Mouse (Mus musculus) ES-E14 (cell line): ENCODE measurements around the gene Pwwp2b. TPM values are rescaled to one million over a fixed set of nuclear protein-coding genes. Genes with fewer than 3 reads are reported as not detected.

ENCODE experiments used
- DNase-seq: peaks from one replicate; pipeline ENCODE4 v3.0.0-alpha.2; 2013; ENCODE audit warnings: low read depth, low spot score
- H3K27ac ChIP-seq: 2 replicates; pipeline ENCODE4 v1.5.1; 2012; ENCODE audit warnings: low read depth, mild to moderate bottlenecking, low read length, moderate library complexity, mixed read lengths; ENCODE audit not compliant: poor library complexity, insufficient read depth, severe bottlenecking
- H3K36me3 ChIP-seq: 2 replicates; pipeline ENCODE4 v1.6.1; 2012; ENCODE audit warnings: mild to moderate bottlenecking, low read length, moderate library complexity, mixed read lengths; ENCODE audit not compliant: control insufficient read depth, poor library complexity, insufficient read depth, severe bottlenecking
- H3K4me1 ChIP-seq, 2 experiments: fragments of 150-350 bp in 1 of 2; sonication (generic) in 1 of 2; 2 replicates each; pipeline ENCODE4 v1.6.1; 2012; ENCODE audit warnings: low read length in 2 of 2, mild to moderate bottlenecking in 1 of 2, mixed read lengths in 1 of 2; ENCODE audit not compliant: control insufficient read depth in 2 of 2, insufficient read depth in 2 of 2, poor library complexity in 1 of 2
- H3K4me3 ChIP-seq, 2 experiments: fragments of 150-350 bp in 1 of 2; sonication (generic) in 1 of 2; 2 replicates each; pipeline ENCODE4 v1.5.1; 2012; ENCODE audit warnings: low read length in 2 of 2, low read depth in 1 of 2, mild to moderate bottlenecking in 1 of 2, mixed read lengths in 1 of 2; ENCODE audit not compliant: insufficient read depth in 1 of 2, poor library complexity in 1 of 2, severe bottlenecking in 1 of 2
- H3K9ac ChIP-seq: 2 replicates; pipeline ENCODE4 v1.6.1; 2012; ENCODE audit warnings: low read depth, mild to moderate bottlenecking, low read length, mixed read lengths; ENCODE audit not compliant: poor library complexity, insufficient read depth, severe bottlenecking
- H3K9me3 ChIP-seq: fragments of 150-350 bp; sonication (generic); 2 replicates; pipeline ENCODE4 v1.6.1; 2012; ENCODE audit warnings: low read depth, mild to moderate bottlenecking, low read length; ENCODE audit not compliant: control insufficient read depth, insufficient read depth
- CHD2 ChIP-seq: IDR thresholded peaks from 2 replicates; pipeline ENCODE4 v1.6.1; 2014; ENCODE audit warnings: mild to moderate bottlenecking, low read depth, low read length, inconsistent platforms
- HCFC1 ChIP-seq: IDR thresholded peaks from 2 replicates; pipeline ENCODE4 v1.6.1; 2012; ENCODE audit warnings: low read length, inconsistent platforms, borderline replicate concordance; ENCODE audit not compliant: insufficient read depth
- MAFK ChIP-seq: IDR thresholded peaks from 2 replicates; pipeline ENCODE4 v1.6.1; 2014; ENCODE audit warnings: mild to moderate bottlenecking, low read depth, low read length, inconsistent platforms; ENCODE audit not compliant: insufficient read depth
- ZC3H11A ChIP-seq: IDR thresholded peaks from 2 replicates; pipeline ENCODE4 v1.6.1; 2012; ENCODE audit warnings: low read depth, mild to moderate bottlenecking, inconsistent platforms, low read length, borderline replicate concordance
- ZNF384 ChIP-seq: IDR thresholded peaks from 2 replicates; pipeline ENCODE4 v1.6.1; 2012; ENCODE audit warnings: low read depth, low read length, inconsistent platforms
- in situ Hi-C, 2 experiments: fragments of 600-800 bp; cut with MboI; formaldehyde crosslinking; loops; one replicate each; pipeline ENCODE4 v1.15.1; 2025; ENCODE audit warnings: low sequenced_read_pairs in 2 of 2, inconsistent platforms in 1 of 2; ENCODE audit not compliant: unreplicated experiment in 2 of 2
- total RNA-seq: library from RNA; depleted of rRNA; stranded (reverse); fragments of 300-350 nt; gene quantifications from 2 replicates; pipeline ENCODE4 v1.2.3, GENCODE M21; 2012

Gene Pwwp2b
- total RNA-seq, 1 experiment: 7.1 TPM

- in situ Hi-C loops: no loop called here
- peaks cover 2 to 8% of the 10 kb centered on the region in 2 experiments; a peak in 1 of 4 replicates for H3K4me1 ChIP-seq
- H3K9me3 ChIP-seq: no peaks in the 10 kb centered on the region
- no peak for TF ChIP-seq ZC3H11A
- no peak for TF ChIP-seq ZNF384
- no peak for TF ChIP-seq MAFK
- no peak for TF ChIP-seq HCFC1
- no peak for TF ChIP-seq CHD2
- no peak overlapping the region for H3K9ac ChIP-seq
- no peak overlapping the region for H3K27ac ChIP-seq
- no peak overlapping the region for H3K4me3 ChIP-seq
- no peak for DNase-seq
- no peaks in the 10 kb centered on the region for H3K36me3 ChIP-seq
These were observed 21.9 kb upstream of the Pwwp2b start for GRCm38 (mm10) chr7:139226416-139226815.

GRCm38 (mm10) chr7:139228447-139229171, 19.7 kb upstream of the Pwwp2b start:
- H3K4me1 ChIP-seq: peaks cover 2 to 7% of the 10 kb centered on the region in 2 experiments; a peak in 1 of 4 replicates
- H3K9ac ChIP-seq: no peak overlapping the region
- no peak for DNase-seq
- no peak overlapping the region for H3K4me3 ChIP-seq
- TF ChIP-seq MAFK (no peak), HCFC1 (no peak), ZC3H11A (no peak), ZNF384 (no peak), CHD2 (no peak)
- no peaks in the 10 kb centered on the region for H3K9me3 ChIP-seq
- H3K27ac ChIP-seq: no peak overlapping the region
- H3K36me3 ChIP-seq: no peaks in the 10 kb centered on the region
- in situ Hi-C loops: no loop called here

- DNase-seq: no peak
- H3K9ac ChIP-seq: no peak overlapping the region
- in situ Hi-C loops: no loop called here
- no peaks in the 10 kb centered on the region for H3K36me3 ChIP-seq
- no peak overlapping the region for H3K4me3 ChIP-seq
- H3K27ac ChIP-seq: no peak overlapping the region
- H3K4me1 ChIP-seq: peaks cover 2 to 7% of the 10 kb centered on the region in 2 experiments; a peak in 1 of 4 replicates
- TF ChIP-seq HCFC1 (no peak), ZNF384 (no peak), CHD2 (no peak), MAFK (no peak), ZC3H11A (no peak)
- H3K9me3 ChIP-seq: no peaks in the 10 kb centered on the region
These were observed 18.4 kb upstream of the Pwwp2b start for GRCm38 (mm10) chr7:139229837-139230236.

DNA sequence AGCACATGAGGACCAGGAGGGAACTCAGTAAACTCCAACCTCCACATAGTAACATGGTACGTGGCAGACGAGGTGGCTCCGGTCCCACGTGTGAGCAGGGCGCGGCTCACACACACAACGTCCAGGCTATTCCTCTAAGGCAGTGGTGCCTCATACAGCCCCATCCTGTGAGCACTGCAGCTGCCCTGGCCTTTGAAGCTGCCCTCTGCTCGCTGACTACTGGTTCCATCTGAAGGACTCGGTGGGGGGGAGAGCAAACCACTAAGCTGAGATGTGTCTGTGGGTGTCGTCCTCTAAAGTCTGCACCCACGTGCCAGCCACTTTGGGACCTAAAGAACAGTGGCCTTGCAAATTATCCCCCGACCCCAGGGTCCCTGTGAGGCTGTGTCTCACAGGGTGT, 18.0 kb upstream of the Pwwp2b start:
- H3K9me3 ChIP-seq: no peaks in the 10 kb centered on the region
- TF ChIP-seq CHD2 (no peak), ZNF384 (no peak), ZC3H11A (no peak), MAFK (no peak), HCFC1 (no peak)
- H3K9ac ChIP-seq: no peak overlapping the region
- H3K4me1 ChIP-seq: peaks cover 2 to 7% of the 10 kb centered on the region in 2 experiments; a peak in 1 of 4 replicates
- H3K4me3 ChIP-seq: no peak overlapping the region
- in situ Hi-C loops: no loop called here
- DNase-seq: no peak
- no peaks in the 10 kb centered on the region for H3K36me3 ChIP-seq
- H3K27ac ChIP-seq: no peak overlapping the region
